Mouse (Mus musculus) hindbrain, postnatal 0 days (tissue): ENCODE results near the gene Dnhd1. TPM values are rescaled to one million over a fixed set of nuclear protein-coding genes. Genes with fewer than 3 reads are reported as not detected.
A peak's percentile ranks its signal among the peaks of the same experiment; 100 is the strongest.

ENCODE experiments used
- ATAC-seq: fragments of 200-750 bp; cut with Nextera tagmentation; 2 replicates; pipeline ENCODE4 v1.8.0; 2017; ENCODE audit warnings: mild to moderate bottlenecking, moderate TSS enrichment, moderate library complexity
- DNase-seq: peaks from one replicate; pipeline ENCODE4 v3.0.0-alpha.2; 2015; ENCODE audit warnings: low spot score
- H3K27ac ChIP-seq: fragments of 300-500 bp; sonication (generic); 2 replicates; pipeline ENCODE4 v1.5.1; 2014; ENCODE audit warnings: mild to moderate bottlenecking
- H3K27me3 ChIP-seq: fragments of 300-500 bp; sonication (generic); 2 replicates; pipeline ENCODE4 v1.6.1; 2014; ENCODE audit warnings: low read length, mixed read lengths; ENCODE audit not compliant: insufficient read depth
- H3K36me3 ChIP-seq: fragments of 300-500 bp; sonication (generic); 2 replicates; pipeline ENCODE4 v1.6.1; 2014; ENCODE audit warnings: low read length, mixed read lengths; ENCODE audit not compliant: insufficient read depth
- H3K4me1 ChIP-seq: fragments of 300-500 bp; sonication (generic); 2 replicates; pipeline ENCODE4 v1.6.1; 2014; ENCODE audit warnings: antibody characterized with exemption, low read length, mixed read lengths; ENCODE audit not compliant: insufficient read depth
- H3K4me2 ChIP-seq: fragments of 300-500 bp; sonication (generic); 2 replicates; pipeline ENCODE4 v1.6.1; 2014; ENCODE audit warnings: low read depth, mild to moderate bottlenecking, low read length, moderate library complexity, mixed read lengths
- H3K4me3 ChIP-seq: fragments of 300-500 bp; sonication (generic); 2 replicates; pipeline ENCODE4 v1.5.1; 2014; ENCODE audit warnings: low read length
- H3K9ac ChIP-seq: fragments of 300-500 bp; sonication (generic); replicated peaks from 2 replicates; pipeline ENCODE4 v1.6.1; 2014; ENCODE audit warnings: mild to moderate bottlenecking, low read length, moderate library complexity, mixed read lengths
- H3K9me3 ChIP-seq: fragments of 300-500 bp; sonication (generic); 2 replicates; pipeline ENCODE4 v1.6.1; 2016; ENCODE audit warnings: low read length, mixed read lengths
- CTCF ChIP-seq: IDR thresholded peaks from 2 replicates; pipeline ENCODE4 v1.5.1; 2016; ENCODE audit warnings: antibody characterized with exemption, control low read depth, low read depth
- WGBS: fragments of 180-500 bp; shearing (Covaris S2); extraction: QIAGEN DNeasy Blood & Tissue Kit; methylation state at CpG from one replicate; pipeline ENCODE4 v1.1.7; 2014; 5-methylcytosine and 5-hydroxymethylcytosine counted together
- polyA plus RNA-seq: library from polyadenylated mRNA; unstranded; fragments of >200 nt; fragmentation: Nextera tagmentation; extraction: Ambion mirVana; gene quantifications from 2 replicates; pipeline ENCODE4 v1.2.1, GENCODE M21; 2015
- total RNA-seq: library from RNA; depleted of rRNA; stranded (reverse); fragments of >200 nt; gene quantifications from 2 replicates; pipeline ENCODE4 v1.2.3, GENCODE M21; 2014; rRNA removed

The Dnhd1 gene
- total RNA-seq (2.9 and 5.4 TPM in 2 replicates), polyA plus RNA-seq (0.67 and 1.0 TPM in 2 replicates)

DNA sequence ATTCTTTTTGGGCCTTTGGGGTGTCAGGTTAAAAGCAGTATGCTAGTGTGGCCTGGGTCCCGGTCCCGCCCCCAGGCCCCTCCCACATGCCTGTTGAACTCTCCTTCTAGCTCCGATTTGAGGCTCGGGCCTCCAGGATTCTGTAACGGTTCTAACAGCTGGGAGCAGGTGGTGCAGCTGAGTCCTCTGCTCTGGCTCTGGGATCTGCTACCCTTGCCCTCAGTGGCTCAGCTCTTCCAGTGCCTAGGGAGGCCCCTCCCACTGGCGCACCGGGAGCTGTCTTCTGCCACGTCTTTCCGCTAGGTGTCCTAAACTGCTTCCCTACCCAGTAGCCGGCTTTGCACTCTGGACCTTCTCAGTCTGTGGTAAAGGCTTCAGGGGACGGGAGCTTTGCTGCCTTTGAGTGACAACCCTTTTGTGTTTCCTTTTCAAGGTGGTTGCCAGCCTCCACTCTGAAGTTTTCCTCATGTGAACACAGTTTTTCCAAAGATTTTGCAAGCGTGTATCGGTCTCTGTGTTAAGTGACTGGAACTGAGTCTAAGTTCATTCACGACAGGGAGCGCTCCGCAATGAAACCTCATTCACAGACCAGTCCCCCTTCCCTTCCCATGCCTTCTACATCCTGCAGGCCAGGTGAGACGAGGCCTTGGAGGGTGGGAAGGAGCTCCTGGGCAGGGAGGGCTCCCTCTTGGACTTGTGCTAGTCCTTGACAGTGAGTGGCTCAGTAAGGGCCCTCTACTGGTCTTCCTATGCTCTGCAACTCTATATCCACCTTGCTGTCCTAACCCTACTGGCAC is at the start of gene Dnhd1:
Dnhd1 (plus strand) TSS at position 189 of the 797 bp plus-strand sequence.
- peak; percentile 60 for TF ChIP-seq CTCF
- ATAC-seq, result peak; percentile 92
- Histone ChIP-seq H3K36me3 (no peaks in the 10 kb centered on the region), H3K4me3 (peak within 1 kb of the TSS; percentile 36), H3K9ac (peak within 1 kb of the TSS; percentile 50), H3K27ac (peak within 1 kb of the TSS; percentile 48), H3K4me1 (0 out of 2 replicates have a peak, but pooled peaks cover 5% of the 10 kb centered on the region), H3K9me3 (no peaks in the 10 kb centered on the region), H3K4me2 (peak within 1 kb of the TSS; percentile 71), H3K27me3 (no peaks in the 10 kb centered on the region)
- DNase-seq, result peak; percentile 70
- WGBS, result 1% methylated on average over 17 of the region's 17 CpGs

DNA sequence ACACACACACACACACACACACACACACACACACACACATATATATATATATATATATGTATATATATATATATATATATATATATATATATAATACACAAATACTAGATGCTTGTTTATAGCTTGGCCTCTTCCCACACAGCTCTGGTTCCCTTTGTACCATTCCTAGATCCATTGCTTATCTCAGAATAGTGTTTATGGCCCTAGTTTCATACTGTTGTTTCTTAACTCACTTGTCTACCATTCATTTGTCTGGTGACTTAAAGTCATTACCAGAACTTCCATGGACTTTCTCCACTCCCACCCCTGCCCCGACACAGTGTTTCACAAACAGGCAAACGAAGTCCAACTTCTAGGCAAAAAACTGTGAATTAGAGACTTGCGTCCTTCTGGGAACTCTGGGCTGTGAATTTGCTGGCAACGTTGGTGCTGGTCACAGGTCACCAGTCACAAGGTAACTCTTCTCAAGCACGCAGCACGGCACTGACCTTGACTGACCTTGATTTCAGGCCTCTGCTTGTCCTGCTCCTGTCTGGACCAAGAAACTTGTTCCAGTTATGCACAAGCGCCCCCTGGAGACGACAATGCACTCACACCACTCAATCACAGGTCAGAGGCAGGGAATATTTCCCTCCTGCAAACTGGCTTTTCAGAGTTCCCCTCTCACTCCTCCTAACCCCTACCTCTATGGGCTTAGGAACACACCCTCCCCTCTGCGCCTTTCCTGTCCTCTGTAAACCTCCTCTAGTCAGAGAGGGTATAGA is 47.6 kb upstream of the Dnhd1 start:
- no peak overlapping the region for H3K4me3 ChIP-seq

DNA sequence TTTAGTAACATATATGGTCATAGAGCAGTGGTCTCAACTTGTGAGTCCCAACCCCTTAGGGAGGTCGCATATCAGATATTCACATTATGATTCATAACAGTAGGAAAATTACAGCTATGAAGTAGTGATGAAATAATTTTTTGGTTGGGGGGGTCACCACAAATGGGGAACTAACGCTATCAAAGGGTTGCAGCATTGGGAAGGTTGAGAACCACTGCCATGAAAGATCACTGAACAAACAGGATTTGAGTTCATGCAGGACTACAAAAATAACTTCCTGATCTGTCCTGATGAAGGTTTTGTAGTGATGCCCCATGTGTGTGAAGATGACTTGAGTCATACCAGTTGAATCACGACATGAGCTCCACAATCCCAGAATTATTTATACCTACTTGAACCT is 42.2 kb upstream of the Dnhd1 start:
- ATAC-seq, result no peak
- no peak overlapping the region for H3K4me3 ChIP-seq
- no peak for TF ChIP-seq CTCF
- WGBS, result 89% methylated on average over 3 of the region's 3 CpGs
- no peak overlapping the region for H3K4me2 ChIP-seq
- DNase-seq, result no peak
- H3K36me3 ChIP-seq, result peaks cover 36% of the 10 kb centered on the region
- no peaks in the 10 kb centered on the region for H3K9me3 ChIP-seq
- no peak overlapping the region for H3K27ac ChIP-seq
- H3K4me1 ChIP-seq, result no peaks in the 10 kb centered on the region
- no peak overlapping the region for H3K9ac ChIP-seq
- no peaks in the 10 kb centered on the region for H3K27me3 ChIP-seq

More for the DNA sequence above, 47.6 kb upstream of the Dnhd1 start:
- H3K9ac ChIP-seq, result no peak overlapping the region
- H3K36me3 ChIP-seq, result no peaks in the 10 kb centered on the region
- H3K27ac ChIP-seq, result no peak overlapping the region
- peak; percentile 69 for DNase-seq
- peak; percentile 67 for ATAC-seq
- TF ChIP-seq CTCF, result peak; percentile 79
- no peaks in the 10 kb centered on the region for H3K27me3 ChIP-seq
- H3K4me2 ChIP-seq, result no peak overlapping the region
- H3K9me3 ChIP-seq, result no peaks in the 10 kb centered on the region
- no peaks in the 10 kb centered on the region for H3K4me1 ChIP-seq
- 35% methylated on average over 9 of the region's 9 CpGs for WGBS

GRCm38 (mm10) chr7:105611767-105612166 is 38.9 kb upstream of the Dnhd1 start:
- H3K9me3 ChIP-seq, result no peaks in the 10 kb centered on the region
- no peak overlapping the region for H3K4me2 ChIP-seq
- ATAC-seq, result no peak
- no peaks in the 10 kb centered on the region for H3K27me3 ChIP-seq
- no peaks in the 10 kb centered on the region for H3K4me1 ChIP-seq
- no peak overlapping the region for H3K9ac ChIP-seq
- DNase-seq, result no peak
- no peak overlapping the region for H3K27ac ChIP-seq
- H3K4me3 ChIP-seq, result no peak overlapping the region
- TF ChIP-seq CTCF, result no peak
- peaks cover 68% of the 10 kb centered on the region for H3K36me3 ChIP-seq
- 97% methylated on average over 1 of the region's 1 CpGs for WGBS

DNA sequence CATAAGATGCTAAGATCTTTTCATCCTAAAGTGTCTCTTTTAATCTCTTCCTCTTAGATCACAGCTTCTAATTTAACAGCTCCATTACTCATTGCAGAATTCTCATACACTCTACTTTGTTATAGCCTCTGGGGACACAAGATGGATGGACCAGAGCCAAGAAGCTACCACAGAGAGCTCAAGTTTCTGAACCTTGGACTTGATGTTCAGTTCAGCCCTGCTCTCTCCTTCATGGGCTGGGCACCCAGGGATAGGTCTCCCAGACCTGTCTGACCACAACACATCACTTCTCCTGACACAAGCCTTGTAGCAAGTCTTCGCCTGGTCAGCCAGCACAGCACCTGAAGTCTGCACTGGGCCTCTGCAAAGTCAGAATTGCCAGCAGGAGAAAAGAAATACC is 36.2 kb upstream of the Dnhd1 start:
- H3K4me2 ChIP-seq, result no peak overlapping the region
- DNase-seq (no peak), ATAC-seq (no peak)
- H3K36me3 ChIP-seq, result peaks cover 94% of the 10 kb centered on the region
- H3K27ac ChIP-seq, result no peak overlapping the region
- H3K4me3 ChIP-seq, result no peak overlapping the region
- H3K4me1 ChIP-seq, result no peaks in the 10 kb centered on the region
- no peaks in the 10 kb centered on the region for H3K9me3 ChIP-seq
- no peak overlapping the region for H3K9ac ChIP-seq
- H3K27me3 ChIP-seq, result no peaks in the 10 kb centered on the region
- TF ChIP-seq CTCF, result no peak
- 100% methylated on average over 1 of the region's 1 CpGs for WGBS

DNA sequence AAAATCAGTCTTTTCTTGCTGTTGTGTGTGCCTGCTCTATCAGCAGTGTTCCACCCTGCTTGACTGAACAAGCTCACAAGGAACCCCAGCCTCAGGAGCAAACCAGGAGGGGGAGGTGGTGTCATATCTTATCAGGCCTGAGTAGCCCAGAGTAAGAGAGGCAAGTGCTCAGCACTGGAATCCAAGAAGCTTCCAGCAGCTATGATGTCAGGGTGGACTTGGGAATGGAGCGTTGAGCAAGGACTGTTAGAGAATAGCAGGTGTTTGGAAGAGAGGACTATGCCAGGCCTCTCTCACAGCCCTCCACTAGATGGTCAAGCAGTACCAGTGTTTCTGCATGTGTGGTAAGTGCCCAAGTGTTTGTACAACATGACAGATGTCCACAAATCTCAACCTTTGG is 34.9 kb upstream of the Dnhd1 start:
- H3K36me3 ChIP-seq, result peaks cover 99% of the 10 kb centered on the region
- H3K27me3 ChIP-seq, result no peaks in the 10 kb centered on the region
- H3K4me3 ChIP-seq, result no peak overlapping the region
- H3K27ac ChIP-seq, result no peak overlapping the region
- no peak for TF ChIP-seq CTCF
- WGBS, result 81% methylated on average over 1 of the region's 1 CpGs
- ATAC-seq (no peak), DNase-seq (no peak)
- H3K9me3 ChIP-seq, result no peaks in the 10 kb centered on the region
- H3K4me2 ChIP-seq, result no peak overlapping the region
- no peaks in the 10 kb centered on the region for H3K4me1 ChIP-seq
- no peak overlapping the region for H3K9ac ChIP-seq
